Comparison of ENCODE assay signal across 8 mouse cellular contexts in the genomic region with DNA sequence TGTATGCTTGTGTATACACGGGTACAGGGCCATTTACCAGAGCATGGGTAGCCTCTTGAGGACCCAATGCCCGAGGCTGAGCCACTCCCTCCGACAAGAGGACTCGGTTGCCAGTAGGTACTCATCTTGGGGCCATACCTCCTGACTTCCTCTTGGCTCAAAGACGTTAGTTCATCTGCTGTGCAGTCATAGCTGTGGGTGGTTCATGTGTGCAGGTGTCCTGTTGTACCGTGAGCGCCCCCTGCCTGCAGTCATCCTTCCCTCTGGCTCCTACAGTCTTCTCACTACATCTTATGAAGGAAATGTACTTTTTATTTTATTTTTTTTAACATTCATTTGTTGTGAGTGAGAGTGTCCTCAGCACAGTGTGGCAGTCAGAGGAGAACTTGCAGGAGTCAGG. TPM values are rescaled to one million over a fixed set of nuclear protein-coding genes. Genes with fewer than 3 reads are reported as not detected.
DNase-seq lines count a peak whose midpoint lies in the region; ATAC-seq and TF ChIP-seq lines count a peak whose summit lies in the region.

No protein-coding gene starts in this region.

- peaks cover 4% of the 10 kb centered on the region; the same call in 1 of the 2 replicates for H3K36me3 ChIP-seq in forebrain, embryonic 16.5 days (ENCODE audit: control insufficient read depth, insufficient read depth)
- H3K36me3 ChIP-seq in midbrain, postnatal 0 days (ENCODE audit: insufficient read depth, low read length): peaks cover 13% of the 10 kb centered on the region; the same call in 1 of the 2 replicates

- H3K27ac ChIP-seq in forebrain, embryonic 16.5 days (ENCODE audit: low read length): no peak overlapping the region
- H3K27ac ChIP-seq in midbrain, postnatal 0 days (ENCODE audit: low read depth, low read length): no peak overlapping the region

- H3K27me3 ChIP-seq in Patski: no peaks in the 10 kb centered on the region
- no peaks in the 10 kb centered on the region for H3K27me3 ChIP-seq in forebrain, embryonic 16.5 days (replicated peaks; ENCODE audit: control insufficient read depth, insufficient read depth, low read length)
- H3K27me3 ChIP-seq in midbrain, postnatal 0 days (ENCODE audit: insufficient read depth, low read length): no peaks in the 10 kb centered on the region

- peak; percentile 47 for DNase-seq in ovary, postnatal 36 days (ENCODE audit: low spot score)
- no peak for DNase-seq in ovary, postnatal 10 days (ENCODE audit: low spot score)
- DNase-seq in Patski (ENCODE audit: low read depth, low spot score): peak; percentile 13
- peak; percentile 58 for DNase-seq in cerebellum, adult 8-10 months
- DNase-seq in layer of hippocampus, postnatal 10 days (ENCODE audit: low spot score in 2 of 2): peak; percentile 44 to 55
- no peak for DNase-seq in midbrain, postnatal 0 days (ENCODE audit: low spot score)
- no peak for DNase-seq in frontal cortex, postnatal 25 days (ENCODE audit: low spot score in 2 of 2)

- POLR2A ChIA-PET in Patski (lab: Charles Lee): no interaction called here

- ATAC-seq in Patski: peak; percentile 74
- ATAC-seq in forebrain, embryonic 16.5 days: peak; percentile 58
- no peak for ATAC-seq in midbrain, postnatal 0 days (ENCODE audit: low FRiP score)

- no peak overlapping the region for H3K4me3 ChIP-seq in forebrain, embryonic 16.5 days (replicated peaks; ENCODE audit: low read length)
- H3K4me3 ChIP-seq in midbrain, postnatal 0 days (ENCODE audit: low read depth, low read length): no peak overlapping the region

- 52% methylated on average over 7 of the region's 7 CpGs for WGBS in forebrain, embryonic 16.5 days
- 60% methylated on average over 7 of the region's 7 CpGs for WGBS in midbrain, postnatal 0 days

- no peaks in the 10 kb centered on the region for H3K4me1 ChIP-seq in forebrain, embryonic 16.5 days (replicated peaks; ENCODE audit: control insufficient read depth, insufficient read depth, low read length)
- no peaks in the 10 kb centered on the region for H3K4me1 ChIP-seq in midbrain, postnatal 0 days (ENCODE audit: insufficient read depth, low read length)

- H3K4me2 ChIP-seq in forebrain, embryonic 16.5 days (ENCODE audit: low read length): no peak overlapping the region
- H3K4me2 ChIP-seq in midbrain, postnatal 0 days (ENCODE audit: low read depth, low read length, poor library complexity, severe bottlenecking): no peak overlapping the region

- H3K9me3 ChIP-seq in forebrain, embryonic 16.5 days (ENCODE audit: control insufficient read depth, low read length): no peaks in the 10 kb centered on the region
- no peaks in the 10 kb centered on the region for H3K9me3 ChIP-seq in midbrain, postnatal 0 days (ENCODE audit: low read length)

- no peak overlapping the region for H3K9ac ChIP-seq in forebrain, embryonic 16.5 days (replicated peaks; ENCODE audit: low read depth, low read length)
- H3K9ac ChIP-seq in midbrain, postnatal 0 days (replicated peaks; ENCODE audit: low read length, poor library complexity, severe bottlenecking): no peak overlapping the region

- in situ Hi-C loops in Patski (cut with MboI; ENCODE audit: low pct_unique_long_range_greater_than_20kb): loop anchor here (10.0 to 25.0 kb wide), 2 partner anchors 159 to 526 kb away; no protein-coding TSS in a partner anchor

- peak; percentile 88 for TF ChIP-seq CTCF in Patski (IDR thresholded peaks at IDR 0.05)
- TF ChIP-seq CTCF in midbrain, postnatal 0 days (IDR thresholded peaks at IDR 0.05): peak; percentile 58

- CTCF ChIA-PET in Patski (lab: Charles Lee): interaction anchor here (0.8 to 2.1 kb wide), 10 partner anchors 9 to 653 kb away, joined by 3 to 17 read pairs (median 6); no protein-coding TSS in a partner anchor

RNA-seq across cellular contexts. Expression of gene Gm42669, which starts 6.2 kb away (rescaled TPM):
- polyA plus RNA-seq in Patski (2021): 0.32 TPM
- 0.32 and 0.68 TPM in 2 replicates for polyA plus RNA-seq in forebrain, embryonic 16.5 days (2015; fragmentation: Nextera tagmentation; extraction: Ambion mirVana)
- under 1 TPM; 0.27 to 0.60 TPM for total RNA-seq in layer of hippocampus, postnatal 10 days (2021)
- 0.66 and 3.4 TPM in 2 replicates for total RNA-seq in midbrain, postnatal 0 days (2014; rRNA removed)
- 0.28 and 0.72 TPM in 2 replicates for polyA plus RNA-seq in midbrain, postnatal 0 days (2015; fragmentation: Nextera tagmentation; extraction: Ambion mirVana)

RNA-seq across cellular contexts. Expression of gene 1700028K03Rik, which starts 20.9 kb away (rescaled TPM):
- 0.04 TPM for polyA plus RNA-seq in Patski (2021)
- 0.22 and 0.25 TPM in 2 replicates for polyA plus RNA-seq in forebrain, embryonic 16.5 days (2015; fragmentation: Nextera tagmentation; extraction: Ambion mirVana)
- total RNA-seq in layer of hippocampus, postnatal 10 days (2021): under 1 TPM; 0.36 to 0.55 TPM
- 0.16 and 0.33 TPM in 2 replicates for total RNA-seq in midbrain, postnatal 0 days (2014; rRNA removed)
- 0.16 and 0.17 TPM in 2 replicates for polyA plus RNA-seq in midbrain, postnatal 0 days (2015; fragmentation: Nextera tagmentation; extraction: Ambion mirVana)

Comparison
In these comparisons a context has a peak if more than half of its experiments do, and no peak if none do; other contexts are left out.
1. DNase-seq: peak in ovary, postnatal 36 days (single experiment), Patski (single experiment), cerebellum, adult 8-10 months (single experiment) and layer of hippocampus, postnatal 10 days (2 of 2); none in ovary, postnatal 10 days (single experiment), midbrain, postnatal 0 days (single experiment) and frontal cortex, postnatal 25 days (0 of 2).